8 mouse cellular contexts compared by ENCODE assay signal in the genomic region with DNA sequence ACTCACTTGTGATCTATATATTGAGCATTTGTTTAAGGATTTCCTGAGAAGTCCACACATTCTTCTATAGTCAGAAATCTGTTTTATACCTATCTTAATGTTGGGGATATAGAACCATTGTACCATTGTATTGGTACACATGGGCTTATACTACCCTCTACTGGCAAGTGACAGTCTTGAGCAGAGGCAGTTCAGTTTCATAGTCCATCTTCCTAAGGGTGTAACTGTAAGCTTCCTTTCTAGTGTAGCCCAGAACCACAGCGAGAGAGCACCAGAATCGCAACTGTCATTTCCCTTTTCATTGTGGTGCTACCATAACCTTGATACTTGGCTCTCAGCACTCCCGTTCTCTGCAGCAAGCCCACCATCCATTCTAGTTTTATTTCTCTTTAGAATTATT. TPM values are rescaled to one million over a fixed set of nuclear protein-coding genes. Genes with fewer than 3 reads are reported as not detected.
A peak's percentile ranks its signal among the peaks of the same experiment; 100 is the strongest.
DNase-seq lines count a peak whose midpoint lies in the region; ATAC-seq and TF ChIP-seq lines count a peak whose summit lies in the region.

No protein-coding gene starts in this region.

- H3K27me3 ChIP-seq in spleen, adult 2 months (ENCODE audit: control insufficient read depth, insufficient read depth, low read length) = no peaks in the 10 kb centered on the region
- H3K27me3 ChIP-seq in hindbrain, postnatal 0 days (ENCODE audit: insufficient read depth, low read length) = no peaks in the 10 kb centered on the region
- H3K27me3 ChIP-seq in lung, embryonic 14.5 days (ENCODE audit: insufficient read depth, low read length) = no peaks in the 10 kb centered on the region
- H3K27me3 ChIP-seq in splenic B cell, adult 2 months (ENCODE audit: control insufficient read depth, insufficient read depth, low read length, poor library complexity, severe bottlenecking) = no peaks in the 10 kb centered on the region

- no peak for TF ChIP-seq CTCF in spleen, adult 2 months (IDR thresholded peaks at IDR 0.05; ENCODE audit: extremely low read depth, insufficient read depth, insufficient read length, insufficient replicate concordance)
- peak; percentile 64 for TF ChIP-seq CTCF in cortical plate, adult 2 months (IDR thresholded peaks at IDR 0.05; ENCODE audit: extremely low read depth, insufficient read depth, low read length)
- TF ChIP-seq CTCF in hindbrain, postnatal 0 days (IDR thresholded peaks at IDR 0.05; ENCODE audit: low read depth) = peak; percentile 93
- TF ChIP-seq CTCF in lung, embryonic 14.5 days (IDR thresholded peaks at IDR 0.05; ENCODE audit: low read depth) = peak; percentile 83

- peak; percentile 19 for DNase-seq in adrenal gland, postnatal 10 days
- no peak for DNase-seq in adrenal gland, postnatal 4 days (ENCODE audit: low spot score in 2 of 2)
- DNase-seq in spleen, adult 2 months (ENCODE audit: low read depth in 1 of 2, low spot score in 2 of 2) = peak; percentile 9 to 37
- no peak for DNase-seq in spleen, adult 12 weeks (ENCODE audit: low spot score)
- DNase-seq in hindbrain, postnatal 0 days (ENCODE audit: low spot score) = peak; percentile 82
- peak; percentile 78 for DNase-seq in lung, embryonic 14.5 days
- peak; percentile 82 for DNase-seq in splenic B cell, adult 2 months (ENCODE audit: low read depth, low spot score)

- no peak overlapping the region for H3K9ac ChIP-seq in hindbrain, postnatal 0 days (replicated peaks; ENCODE audit: low read length)
- no peak overlapping the region for H3K9ac ChIP-seq in lung, embryonic 14.5 days

- no peak overlapping the region for H3K4me3 ChIP-seq in spleen, adult 2 months (ENCODE audit: extremely low read depth, insufficient read depth, insufficient read length)
- H3K4me3 ChIP-seq in cortical plate, adult 2 months (ENCODE audit: insufficient read depth, low read length) = no peak overlapping the region
- H3K4me3 ChIP-seq in hindbrain, postnatal 0 days (ENCODE audit: low read length) = no peak overlapping the region
- H3K4me3 ChIP-seq in lung, embryonic 14.5 days (ENCODE audit: low read depth, low read length) = no peak overlapping the region

- peaks cover 2% of the 10 kb centered on the region; the same call in 1 of the 2 replicates for H3K36me3 ChIP-seq in spleen, adult 2 months (ENCODE audit: control insufficient read depth, insufficient read depth, low read length)
- 0 out of 2 replicates have a peak, but pooled peaks cover 5% of the 10 kb centered on the region for H3K36me3 ChIP-seq in hindbrain, postnatal 0 days (ENCODE audit: insufficient read depth, low read length)
- no peaks in the 10 kb centered on the region for H3K36me3 ChIP-seq in lung, embryonic 14.5 days (ENCODE audit: insufficient read depth)
- H3K36me3 ChIP-seq in splenic B cell, adult 2 months (ENCODE audit: control insufficient read depth, insufficient read depth, low read length, poor library complexity, severe bottlenecking) = no peaks in the 10 kb centered on the region; the same call in 1 of the 2 replicates

- WGBS in spleen, adult 2 months = 15% methylated on average over 3 of the region's 3 CpGs
- WGBS in hindbrain, postnatal 0 days = 75% methylated on average over 3 of the region's 3 CpGs
- 61% methylated on average over 3 of the region's 3 CpGs for WGBS in lung, embryonic 14.5 days

- H3K9me3 ChIP-seq in hindbrain, postnatal 0 days (ENCODE audit: low read length) = no peaks in the 10 kb centered on the region
- no peaks in the 10 kb centered on the region for H3K9me3 ChIP-seq in lung, embryonic 14.5 days (ENCODE audit: low read depth, low read length)

- no peak overlapping the region for H3K27ac ChIP-seq in spleen, adult 2 months (ENCODE audit: insufficient read depth, low read length)
- H3K27ac ChIP-seq in cortical plate, adult 2 months (ENCODE audit: insufficient read depth, low read length) = no peak overlapping the region
- H3K27ac ChIP-seq in hindbrain, postnatal 0 days = no peak overlapping the region
- H3K27ac ChIP-seq in lung, embryonic 14.5 days (ENCODE audit: low read depth) = no peak overlapping the region

- no peaks in the 10 kb centered on the region for H3K4me1 ChIP-seq in spleen, adult 2 months (ENCODE audit: control insufficient read depth, insufficient read depth, insufficient read length)
- no peaks in the 10 kb centered on the region for H3K4me1 ChIP-seq in cortical plate, adult 2 months (ENCODE audit: control insufficient read depth, insufficient read depth, low read length)
- no peaks in the 10 kb centered on the region for H3K4me1 ChIP-seq in hindbrain, postnatal 0 days (ENCODE audit: insufficient read depth, low read length)
- no peaks in the 10 kb centered on the region for H3K4me1 ChIP-seq in lung, embryonic 14.5 days (ENCODE audit: insufficient read depth)

- no peak overlapping the region for H3K4me2 ChIP-seq in hindbrain, postnatal 0 days (ENCODE audit: low read depth, low read length)
- no peak overlapping the region for H3K4me2 ChIP-seq in lung, embryonic 14.5 days

- ATAC-seq in hindbrain, postnatal 0 days = peak; percentile 88
- ATAC-seq in lung, embryonic 14.5 days (ENCODE audit: insufficient read depth) = peak; percentile 73; the same call in 1 of the 2 replicates

- no peak for TF ChIP-seq POLR2A in spleen, adult 2 months (IDR thresholded peaks at IDR 0.05; ENCODE audit: low read depth, low read length)
- TF ChIP-seq POLR2A in cortical plate, adult 2 months (IDR thresholded peaks at IDR 0.05; ENCODE audit: extremely low read depth, insufficient read depth, low read length) = no peak

RNA-seq across cellular contexts. Expression of a gene that starts 36.8 kb away (rescaled TPM):
- under 1 TPM; 0.75 to 0.91 TPM for total RNA-seq in adrenal gland, postnatal 10 days (2021)
- 1 to 10 TPM; 1.8 to 2.1 TPM for total RNA-seq in adrenal gland, postnatal 4 days (2021)
- 0.14 and 0.25 TPM in 2 replicates for polyA plus RNA-seq in spleen, adult 2 months (2012; rRNA removed)
- 124 and 139 TPM in 2 replicates for polyA plus RNA-seq in cortical plate, adult 2 months (2012; rRNA removed)
- total RNA-seq in hindbrain, postnatal 0 days (2014; rRNA removed) = 94.7 and 105 TPM in 2 replicates
- polyA plus RNA-seq in hindbrain, postnatal 0 days (2015; fragmentation: Nextera tagmentation; extraction: Ambion mirVana) = 53.8 and 54.1 TPM in 2 replicates
- polyA plus RNA-seq in lung, embryonic 14.5 days (2014; fragmentation: Nextera tagmentation; extraction: Ambion mirVana) = 0.09 TPM in 2 replicates

Comparison
In these comparisons a context has a peak if more than half of its experiments do, and no peak if none do; other contexts are left out.
1. DNase-seq: peak in adrenal gland, postnatal 10 days (single experiment), spleen, adult 2 months (2 of 2), hindbrain, postnatal 0 days (single experiment), lung, embryonic 14.5 days (single experiment) and splenic B cell, adult 2 months (single experiment); none in adrenal gland, postnatal 4 days (0 of 2) and spleen, adult 12 weeks (single experiment).
2. RNA of a gene that starts 36.8 kb away (polyA plus RNA-seq): 124 to 139 TPM in cortical plate, adult 2 months and 53.8 to 54.1 TPM in hindbrain, postnatal 0 days; 0.14 to 0.25 TPM in spleen, adult 2 months and 0.09 TPM in lung, embryonic 14.5 days; every median in the first group is over 10 times any median in the second.